Mouse (Mus musculus): ENCODE results near the gene Gng5.

The Gng5 gene

DNA sequence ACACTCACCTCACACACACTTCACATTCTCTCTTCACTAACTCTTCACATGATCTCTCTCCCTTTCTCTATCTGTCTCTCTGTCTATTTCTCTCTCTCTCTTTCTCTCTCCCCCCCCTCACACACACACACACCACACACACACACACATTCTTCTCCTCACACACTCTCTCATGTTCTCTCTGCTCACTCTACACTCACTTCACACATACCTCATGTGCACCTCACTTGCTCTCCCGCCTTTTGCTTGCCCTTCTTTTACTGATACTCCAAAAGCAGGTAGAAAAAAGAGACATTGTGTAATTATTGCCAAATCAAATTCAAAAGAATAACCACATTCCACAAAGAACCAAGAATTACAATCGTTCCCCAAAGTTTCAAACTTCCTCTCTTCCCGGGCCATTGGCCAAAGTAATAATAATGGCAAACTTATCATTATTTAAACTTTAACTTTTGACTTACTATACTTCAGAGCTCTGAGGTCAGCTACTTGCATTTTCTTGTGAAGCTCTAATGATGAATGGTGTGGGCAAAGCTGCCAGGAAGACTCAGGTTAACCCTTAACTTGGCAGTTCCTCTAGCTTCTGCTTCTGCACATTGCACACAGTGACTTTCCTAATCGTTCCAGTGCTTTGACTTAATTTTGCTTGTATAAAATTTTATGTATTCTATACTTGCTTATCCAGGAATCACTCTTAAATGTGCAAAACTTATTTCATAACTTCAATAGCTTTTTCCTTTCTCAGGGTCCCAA is 41.1 kb downstream of the Gng5 start:
- DNase-seq (ENCODE audit: low read depth in 1 of 2, low spot score in 2 of 2), result no peak

DNA sequence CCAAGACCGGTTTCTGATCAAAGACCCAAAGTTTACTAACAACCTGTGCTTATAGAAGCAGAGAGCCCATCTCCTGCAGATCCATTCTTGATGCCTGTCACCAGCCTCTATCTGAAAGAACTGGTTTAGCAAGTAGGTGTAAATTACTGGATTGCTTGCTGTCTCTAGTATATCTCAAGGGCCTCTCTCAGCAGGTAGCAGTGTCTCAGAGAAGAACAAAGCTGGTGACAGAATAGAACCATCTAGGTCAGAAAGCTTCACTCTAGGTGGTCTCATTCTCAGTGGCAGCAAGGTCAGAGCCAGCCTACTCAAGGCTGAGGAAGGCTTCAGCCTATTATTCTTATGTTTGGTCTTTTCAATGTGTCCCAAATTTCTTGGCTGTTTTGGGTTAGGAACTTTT is 44.0 kb downstream of the Gng5 start:
- DNase-seq (ENCODE audit: low read depth in 1 of 2, low spot score in 2 of 2), result no peak

DNA sequence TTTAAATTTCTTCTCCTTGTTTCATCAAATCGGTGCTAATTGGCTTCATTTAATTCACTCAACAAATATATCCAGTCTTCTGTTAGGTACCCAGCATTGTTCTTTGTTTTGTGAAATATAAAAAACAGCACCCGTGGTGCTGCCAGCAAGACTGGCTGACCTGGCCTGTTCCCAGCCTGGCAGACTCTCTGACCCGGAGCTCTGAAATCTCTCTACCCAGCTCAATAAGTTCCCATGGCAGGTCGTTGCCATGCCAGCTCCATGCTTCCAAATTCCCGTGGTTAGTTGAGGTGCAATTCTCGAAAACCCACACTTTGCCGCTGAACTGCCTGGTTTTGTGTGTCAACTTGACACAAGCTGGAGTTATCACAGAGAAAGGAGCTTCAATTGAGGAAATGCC is 55.2 kb downstream of the Gng5 start:
- no peak for DNase-seq (ENCODE audit: low read depth in 1 of 2, low spot score in 2 of 2)
